Mouse (Mus musculus) hindbrain, embryonic 12.5 days (tissue): ENCODE measurements around the gene Fam13c. TPM values are rescaled to one million over a fixed set of nuclear protein-coding genes. Genes with fewer than 3 reads are reported as not detected.

Experiments
- ATAC-seq: fragments of 200-750 bp; cut with Nextera tagmentation; 2 replicates; pipeline ENCODE4 v1.8.0; 2017; ENCODE audit warnings: moderate TSS enrichment; ENCODE audit not compliant: low FRiP score
- H3K27ac ChIP-seq: fragments of 300-500 bp; sonication (generic); 2 replicates; pipeline ENCODE4 v1.5.1; 2016; ENCODE audit warnings: mild to moderate bottlenecking
- H3K27me3 ChIP-seq: fragments of 300-500 bp; sonication (generic); 2 replicates; pipeline ENCODE4 v1.6.1; 2016; ENCODE audit warnings: mild to moderate bottlenecking
- H3K36me3 ChIP-seq: fragments of 300-500 bp; sonication (generic); 2 replicates; pipeline ENCODE4 v1.6.1; 2016; ENCODE audit warnings: mild to moderate bottlenecking
- H3K4me1 ChIP-seq: fragments of 300-500 bp; sonication (generic); 2 replicates; pipeline ENCODE4 v1.6.1; 2016
- H3K4me2 ChIP-seq: fragments of 300-500 bp; sonication (generic); replicated peaks from 2 replicates; pipeline ENCODE4 v1.6.1; 2016; ENCODE audit warnings: mild to moderate bottlenecking
- H3K4me3 ChIP-seq: fragments of 300-500 bp; sonication (generic); 2 replicates; pipeline ENCODE4 v1.5.1; 2016; ENCODE audit warnings: mild to moderate bottlenecking
- H3K9ac ChIP-seq: fragments of 300-500 bp; sonication (generic); 2 replicates; pipeline ENCODE4 v1.6.1; 2016; ENCODE audit warnings: mild to moderate bottlenecking, moderate library complexity
- H3K9me3 ChIP-seq: fragments of 300-500 bp; sonication (generic); replicated peaks from 2 replicates; pipeline ENCODE4 v1.6.1; 2016; ENCODE audit warnings: mild to moderate bottlenecking
- WGBS: fragments of 180-500 bp; shearing (Covaris S2); methylation state at CpG from one replicate; pipeline ENCODE4 v1.1.7; 2016; 5-methylcytosine and 5-hydroxymethylcytosine counted together
- polyA plus RNA-seq: library from polyadenylated mRNA; unstranded; fragments of >200 nt; fragmentation: Nextera tagmentation; extraction: Ambion mirVana; gene quantifications from 2 replicates; pipeline ENCODE4 v1.2.1, GENCODE M21; 2016

Fam13c gene
- polyA plus RNA-seq, 1 experiment from 2014 or later: 22.1 TPM

DNA sequence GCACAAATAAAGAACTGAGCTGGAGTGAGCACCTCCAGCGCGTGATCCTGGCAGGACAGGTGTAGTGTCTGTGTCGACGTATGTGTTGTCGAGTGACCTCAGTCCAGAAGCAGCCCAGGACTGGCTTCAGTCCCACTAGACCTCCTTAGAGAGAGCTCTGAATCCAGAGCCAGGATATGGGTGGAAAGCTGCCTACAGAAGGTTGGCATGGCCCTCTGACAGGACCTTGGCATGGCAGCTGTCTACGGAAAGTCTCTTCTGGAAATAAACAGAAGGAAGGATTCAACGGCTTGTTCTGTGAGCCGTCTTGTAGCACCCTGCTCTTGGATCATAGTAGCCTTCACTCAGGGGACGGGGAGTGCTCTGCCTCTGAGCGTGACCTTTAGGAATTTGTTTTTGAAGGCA, 37.5 kb downstream of the Fam13c start:
- Histone ChIP-seq H3K4me3 (no peak overlapping the region), H3K9ac (no peak overlapping the region), H3K27me3 (no peaks in the 10 kb centered on the region), H3K4me1 (no peaks in the 10 kb centered on the region), H3K36me3 (peaks cover 51% of the 10 kb centered on the region), H3K9me3 (no peaks in the 10 kb centered on the region; the same call in 1 of the 2 replicates), H3K27ac (no peak overlapping the region), H3K4me2 (no peak overlapping the region)
- 94% methylated on average over 10 of the region's 10 CpGs for WGBS
- no peak for ATAC-seq

DNA sequence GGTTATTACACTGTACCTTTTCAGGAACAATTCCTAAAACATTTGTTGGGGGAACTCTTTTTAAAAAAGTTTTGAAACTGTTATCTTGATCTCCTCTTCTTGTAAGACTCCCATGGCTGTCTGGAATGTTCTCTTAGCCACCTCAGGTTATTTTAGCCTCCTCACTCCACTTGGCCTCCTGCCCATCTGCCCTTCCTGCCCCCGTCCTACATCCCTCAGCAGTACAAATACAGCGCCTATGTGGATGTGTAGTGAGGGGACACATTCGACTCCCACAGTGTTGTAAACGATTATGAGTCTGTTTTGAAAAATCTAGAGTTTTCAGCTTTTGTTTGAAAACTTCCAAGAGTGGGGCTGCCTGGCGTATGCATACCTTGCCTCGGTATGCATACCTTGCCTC, 43.5 kb downstream of the Fam13c start:
- no peak for ATAC-seq
- no peak overlapping the region for H3K4me2 ChIP-seq
- H3K9ac ChIP-seq: no peak overlapping the region
- H3K36me3 ChIP-seq: peaks cover 5% of the 10 kb centered on the region
- peaks cover 14% of the 10 kb centered on the region for H3K4me1 ChIP-seq
- no peaks in the 10 kb centered on the region for H3K27me3 ChIP-seq
- H3K27ac ChIP-seq: no peak overlapping the region
- H3K4me3 ChIP-seq: no peak overlapping the region
- H3K9me3 ChIP-seq: no peaks in the 10 kb centered on the region; the same call in 1 of the 2 replicates
- 79% methylated on average over 6 of the region's 6 CpGs for WGBS

DNA sequence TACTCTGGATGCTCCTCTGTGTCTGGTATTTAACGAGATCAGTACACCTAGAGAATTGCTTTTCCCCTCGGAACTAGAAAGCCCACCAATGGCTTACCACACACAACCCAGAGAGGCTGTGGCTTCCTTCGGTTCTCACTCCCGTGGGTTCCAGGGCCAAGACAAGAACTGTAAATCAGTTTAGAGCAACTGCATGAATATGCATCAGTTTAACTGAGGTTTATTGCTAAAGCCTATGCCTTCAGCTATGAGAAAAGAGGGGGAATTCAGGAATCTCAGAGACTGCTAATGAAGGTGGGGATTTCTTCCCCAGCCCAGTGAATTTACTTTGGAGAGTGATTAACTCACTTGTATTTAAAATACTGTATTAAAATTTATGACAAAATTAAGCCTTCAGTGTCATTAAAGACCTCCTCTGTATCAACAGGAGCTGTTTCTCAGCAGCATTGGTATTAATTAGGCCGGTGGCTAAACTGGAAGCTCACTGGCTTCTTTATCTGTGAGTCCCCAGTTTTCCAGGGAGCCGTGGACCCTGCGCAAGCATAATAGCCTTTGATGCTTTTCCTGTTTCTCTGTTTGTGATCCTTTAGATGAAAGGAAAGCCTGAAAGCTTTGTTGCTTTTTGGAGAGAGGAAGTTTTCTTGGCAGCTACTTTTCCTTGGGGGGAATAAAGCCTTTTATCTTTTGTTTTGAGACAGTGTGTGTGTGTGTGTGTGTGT, 44.4 kb downstream of the Fam13c start:
- Histone ChIP-seq H3K4me3 (no peak overlapping the region), H3K9ac (no peak overlapping the region), H3K27ac (peak overlapping the region; percentile 77), H3K4me1 (peaks cover 14% of the 10 kb centered on the region), H3K9me3 (no peaks in the 10 kb centered on the region; the same call in 1 of the 2 replicates), H3K4me2 (peak overlapping the region; percentile 36), H3K36me3 (peaks cover 4% of the 10 kb centered on the region; the same call in 1 of the 2 replicates), H3K27me3 (no peaks in the 10 kb centered on the region)
- ATAC-seq: peak; percentile 48; the same call in 1 of the 2 replicates
- 23% methylated on average over 7 of the region's 7 CpGs for WGBS

DNA sequence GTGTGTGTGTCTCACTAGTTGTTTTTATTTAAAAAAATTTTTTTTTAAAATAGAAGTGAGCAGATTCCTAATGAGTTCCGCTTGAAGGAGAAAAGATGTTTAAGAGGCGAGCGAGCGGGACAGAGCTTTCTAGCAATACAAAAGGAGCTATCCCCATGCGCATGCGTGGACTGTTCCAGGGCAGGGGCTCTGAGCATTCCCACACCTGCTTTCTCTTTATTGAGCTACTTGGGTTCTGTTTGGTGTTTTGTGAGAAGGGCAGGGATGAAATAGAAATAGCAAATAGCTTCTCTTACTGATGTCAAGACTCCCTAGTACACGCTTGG, 45.0 kb downstream of the Fam13c start:
- H3K36me3 ChIP-seq: peaks cover 4% of the 10 kb centered on the region; the same call in 1 of the 2 replicates
- 16% methylated on average over 7 of the region's 7 CpGs for WGBS
- H3K27me3 ChIP-seq: no peaks in the 10 kb centered on the region
- H3K9ac ChIP-seq: no peak overlapping the region
- peak overlapping the region; percentile 77 for H3K27ac ChIP-seq
- H3K4me3 ChIP-seq: no peak overlapping the region
- peak; percentile 73; the same call in 1 of the 2 replicates for ATAC-seq
- peak overlapping the region; percentile 36 for H3K4me2 ChIP-seq
- H3K9me3 ChIP-seq: no peaks in the 10 kb centered on the region; the same call in 1 of the 2 replicates
- peaks cover 14% of the 10 kb centered on the region for H3K4me1 ChIP-seq

DNA sequence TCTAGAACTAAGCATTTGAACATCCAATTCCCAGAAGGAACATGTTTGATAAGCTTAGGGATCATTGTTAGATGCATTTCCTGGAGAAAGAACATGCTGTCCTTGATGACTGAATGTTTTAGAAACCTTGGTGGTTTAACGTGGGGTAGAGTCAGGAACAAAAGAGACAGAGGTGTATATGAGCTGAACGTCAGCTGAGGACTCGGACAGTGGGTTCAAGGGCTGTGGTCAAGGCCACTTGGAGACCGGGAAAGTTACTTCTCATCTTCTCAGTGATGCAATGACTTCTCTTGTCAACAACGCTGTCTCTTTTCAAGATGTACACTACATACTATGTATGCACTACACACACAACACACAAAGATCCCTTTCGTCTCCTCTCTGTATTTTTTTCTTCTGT, 46.4 kb downstream of the Fam13c start:
- ATAC-seq: no peak
- Histone ChIP-seq H3K27me3 (no peaks in the 10 kb centered on the region), H3K9me3 (no peaks in the 10 kb centered on the region), H3K4me3 (no peak overlapping the region), H3K36me3 (no peaks in the 10 kb centered on the region), H3K4me1 (peaks cover 14% of the 10 kb centered on the region), H3K9ac (no peak overlapping the region), H3K4me2 (no peak overlapping the region), H3K27ac (no peak overlapping the region)
- WGBS: 93% methylated on average over 6 of the region's 6 CpGs

DNA sequence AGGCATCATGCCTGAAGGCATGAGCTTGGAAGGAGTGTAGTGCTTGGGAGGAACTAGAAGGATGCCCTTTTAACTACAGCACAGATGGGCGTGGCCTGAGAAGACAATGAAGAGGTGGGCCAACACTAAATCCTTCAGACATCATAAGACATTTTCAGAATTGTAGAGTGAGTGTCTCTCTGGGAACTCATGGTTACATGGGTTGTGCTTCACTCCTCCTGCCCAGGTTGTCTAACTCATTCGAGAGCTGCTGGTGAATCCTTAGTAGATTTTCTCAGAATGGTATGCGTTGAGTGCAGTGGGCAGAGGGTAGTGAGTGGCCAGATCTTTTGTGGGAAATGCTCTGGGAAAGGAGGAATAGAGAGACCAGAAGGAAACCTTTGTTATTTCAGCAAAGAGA, 53.6 kb downstream of the Fam13c start:
- no peak overlapping the region for H3K4me3 ChIP-seq
- no peak overlapping the region for H3K9ac ChIP-seq
- ATAC-seq: no peak
- no peak overlapping the region for H3K4me2 ChIP-seq
- WGBS: 85% methylated on average over 3 of the region's 3 CpGs
- H3K27me3 ChIP-seq: no peaks in the 10 kb centered on the region
- H3K9me3 ChIP-seq: no peaks in the 10 kb centered on the region
- H3K36me3 ChIP-seq: no peaks in the 10 kb centered on the region
- peaks cover 9% of the 10 kb centered on the region; the same call in 1 of the 2 replicates for H3K4me1 ChIP-seq
- H3K27ac ChIP-seq: no peak overlapping the region

DNA sequence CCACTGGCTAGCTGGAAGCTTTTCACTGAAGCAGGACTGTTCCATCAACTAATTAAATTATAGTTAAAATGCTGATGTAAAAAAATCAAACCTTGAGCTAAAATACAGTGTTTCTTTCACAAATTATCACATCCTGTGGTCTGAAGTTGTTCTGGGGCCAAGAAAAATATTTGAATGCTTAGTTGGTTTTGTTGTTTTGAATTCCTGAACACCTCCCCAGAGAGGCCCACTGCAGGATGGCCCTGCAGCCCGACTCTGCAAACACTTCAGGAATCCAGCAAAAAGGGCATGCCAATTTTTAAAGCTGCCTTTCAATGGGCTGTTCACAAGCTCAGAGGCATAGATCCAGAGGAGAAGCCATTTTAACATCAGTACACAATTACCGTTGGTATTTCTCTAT, 54.2 kb downstream of the Fam13c start:
- 74% methylated on average over 2 of the region's 2 CpGs for WGBS

DNA sequence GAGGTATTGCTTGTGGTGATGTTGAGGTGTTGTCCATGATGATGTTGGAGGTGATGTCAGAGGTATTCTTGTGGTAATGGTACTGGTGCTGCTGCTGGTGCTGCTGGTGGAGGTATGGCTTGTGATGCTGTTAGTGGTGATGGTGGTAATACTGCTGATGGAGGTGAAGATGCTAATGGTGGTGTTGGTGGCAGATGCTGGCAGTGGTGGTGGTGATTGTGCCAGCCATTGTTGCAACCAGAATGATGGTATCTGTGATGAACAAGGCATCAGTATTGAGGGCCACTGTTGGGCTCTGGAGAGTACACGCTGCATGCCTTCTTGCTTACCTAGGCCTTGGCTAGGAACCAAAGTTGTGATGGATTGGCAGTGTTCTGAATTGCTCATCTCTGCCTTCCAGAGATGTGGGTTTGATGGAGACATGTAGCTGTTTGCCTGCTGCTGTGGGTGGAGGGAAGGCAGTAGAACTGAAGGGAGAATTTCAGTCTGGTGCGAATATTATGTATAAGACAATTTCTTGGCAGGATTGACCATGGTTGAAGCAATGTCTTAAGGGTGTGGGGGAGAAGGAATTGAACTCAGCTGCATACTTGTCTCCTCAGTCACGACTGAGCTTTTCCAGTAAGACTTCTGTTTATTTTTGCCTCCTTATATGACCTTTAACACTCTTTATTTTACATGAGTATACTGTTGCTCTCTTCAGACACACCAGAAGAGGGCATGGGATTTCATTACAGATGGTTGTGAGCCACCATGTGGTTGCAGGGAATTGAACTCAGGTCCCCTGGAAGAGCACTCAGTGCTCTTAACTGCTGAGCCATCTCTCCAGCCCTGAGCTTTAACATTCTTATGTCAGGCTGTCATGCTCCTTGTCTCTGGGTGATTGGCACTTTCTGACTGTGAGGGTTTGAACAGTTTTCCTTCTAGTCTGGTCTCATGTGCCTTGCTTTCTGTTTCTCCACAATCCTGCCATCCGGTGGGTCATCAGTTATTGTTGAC, 55.1 kb downstream of the Fam13c start:
- Histone ChIP-seq H3K9ac (no peak overlapping the region), H3K27ac (no peak overlapping the region), H3K4me1 (peaks cover 9% of the 10 kb centered on the region; the same call in 1 of the 2 replicates), H3K4me3 (no peak overlapping the region), H3K9me3 (no peaks in the 10 kb centered on the region), H3K36me3 (no peaks in the 10 kb centered on the region), H3K4me2 (no peak overlapping the region), H3K27me3 (no peaks in the 10 kb centered on the region)
- 86% methylated on average over 4 of the region's 4 CpGs for WGBS
- no peak for ATAC-seq

More for the DNA sequence above, 54.2 kb downstream of the Fam13c start:
- ATAC-seq: no peak
- Histone ChIP-seq H3K9ac (no peak overlapping the region), H3K27me3 (no peaks in the 10 kb centered on the region), H3K36me3 (no peaks in the 10 kb centered on the region), H3K27ac (no peak overlapping the region), H3K4me2 (no peak overlapping the region), H3K4me3 (no peak overlapping the region), H3K4me1 (peaks cover 9% of the 10 kb centered on the region; the same call in 1 of the 2 replicates), H3K9me3 (no peaks in the 10 kb centered on the region)

DNA sequence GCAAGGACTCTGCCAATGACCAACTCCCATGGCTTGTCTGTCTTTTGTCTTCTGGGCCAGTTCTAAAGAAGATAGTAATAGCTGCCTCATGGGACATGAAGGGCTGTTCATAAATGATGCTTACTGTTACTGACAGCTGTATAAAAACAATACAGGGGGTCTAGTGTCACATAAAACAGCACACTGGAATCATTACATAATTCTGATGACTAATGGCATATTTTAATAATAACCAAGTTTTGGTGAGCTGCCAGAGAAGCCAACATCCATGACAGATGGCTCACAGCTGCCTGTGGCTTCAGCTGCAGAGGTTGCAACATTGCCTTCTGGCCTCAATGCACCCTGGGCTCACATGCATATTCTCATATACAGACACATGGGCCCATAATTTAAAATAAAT, 56.7 kb downstream of the Fam13c start:
- Histone ChIP-seq H3K27me3 (no peaks in the 10 kb centered on the region), H3K4me3 (no peak overlapping the region), H3K4me1 (peaks cover 9% of the 10 kb centered on the region; the same call in 1 of the 2 replicates), H3K9me3 (no peaks in the 10 kb centered on the region), H3K36me3 (no peaks in the 10 kb centered on the region), H3K9ac (no peak overlapping the region), H3K4me2 (no peak overlapping the region), H3K27ac (no peak overlapping the region)
- no peak for ATAC-seq

DNA sequence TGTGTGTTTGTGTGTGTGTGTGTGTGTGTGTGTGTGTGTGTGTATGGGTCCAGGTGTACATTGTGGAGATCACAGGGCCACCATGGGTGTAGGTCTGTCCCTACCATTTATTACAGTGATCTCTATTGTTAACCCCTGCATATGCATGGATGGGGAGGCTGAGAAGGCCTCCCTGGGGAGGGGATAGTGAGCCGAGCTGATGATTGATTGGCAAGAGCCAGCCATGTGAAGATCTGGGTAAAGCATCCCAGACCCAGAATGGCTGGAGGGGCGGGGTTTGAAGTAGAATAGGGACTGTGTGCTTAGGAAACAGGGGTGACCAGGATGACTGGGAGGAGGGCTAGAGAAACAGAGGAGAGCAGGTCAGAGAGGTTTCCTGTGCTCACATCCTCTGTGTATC, 58.0 kb downstream of the Fam13c start:
- Histone ChIP-seq H3K4me1 (peaks cover 9% of the 10 kb centered on the region; the same call in 1 of the 2 replicates), H3K4me2 (no peak overlapping the region), H3K9me3 (no peaks in the 10 kb centered on the region), H3K27me3 (no peaks in the 10 kb centered on the region), H3K4me3 (no peak overlapping the region), H3K9ac (no peak overlapping the region), H3K27ac (no peak overlapping the region), H3K36me3 (no peaks in the 10 kb centered on the region)
- peak; percentile 39; the same call in 1 of the 2 replicates for ATAC-seq
- WGBS: 48% methylated on average over 2 of the region's 2 CpGs

DNA sequence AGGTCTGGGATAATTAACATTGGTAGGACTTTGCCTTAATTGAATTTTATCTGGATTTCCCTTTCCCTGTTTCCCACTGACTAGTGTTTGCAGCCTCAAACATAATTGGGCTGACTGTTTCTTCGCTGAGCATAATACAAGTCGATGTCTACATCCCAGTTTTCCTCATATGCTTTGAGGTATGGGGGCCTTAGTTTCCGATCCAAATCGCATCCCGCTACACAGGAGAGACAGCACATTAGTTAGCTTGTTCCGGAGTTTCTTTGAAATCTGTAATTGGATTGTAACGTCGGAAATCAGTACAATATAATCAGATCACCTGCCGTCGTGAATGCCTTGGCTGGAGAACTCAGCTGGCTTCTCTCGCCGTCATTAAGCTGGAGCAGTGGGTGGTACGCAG, 59.0 kb downstream of the Fam13c start:
- Histone ChIP-seq H3K9ac (no peak overlapping the region), H3K9me3 (no peaks in the 10 kb centered on the region), H3K4me2 (no peak overlapping the region), H3K27ac (0 out of 2 replicates have a peak overlapping the region, but pooled peaks have one; percentile 12), H3K4me3 (no peak overlapping the region), H3K36me3 (no peaks in the 10 kb centered on the region), H3K4me1 (peaks cover 9% of the 10 kb centered on the region; the same call in 1 of the 2 replicates), H3K27me3 (no peaks in the 10 kb centered on the region)
- ATAC-seq: no peak; the same call in 1 of the 2 replicates
- 42% methylated on average over 13 of the region's 13 CpGs for WGBS

DNA sequence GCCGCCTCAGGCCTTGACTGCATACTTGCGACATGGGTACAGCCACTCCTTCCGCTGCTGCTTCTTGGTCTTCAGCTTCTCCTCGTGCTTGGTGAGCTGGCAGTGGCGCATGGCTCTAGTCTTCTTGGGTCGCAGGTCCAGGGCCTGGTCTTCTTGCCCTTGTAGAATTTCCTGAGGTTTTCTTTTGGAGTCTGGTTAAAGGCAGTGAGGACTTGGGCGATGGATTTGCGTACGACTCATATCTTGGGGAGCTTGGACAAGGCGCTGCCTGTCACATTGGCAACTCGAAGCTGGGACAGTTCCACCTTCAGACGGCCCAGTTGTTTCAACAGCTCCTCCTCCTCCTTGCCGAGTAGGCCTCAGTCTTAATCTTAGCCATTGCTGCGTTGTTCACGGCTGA, 64.6 kb downstream of the Fam13c start:
- Histone ChIP-seq H3K27me3 (no peaks in the 10 kb centered on the region), H3K4me2 (no peak overlapping the region), H3K4me3 (no peak overlapping the region), H3K27ac (no peak overlapping the region), H3K4me1 (peaks cover 12% of the 10 kb centered on the region), H3K36me3 (no peaks in the 10 kb centered on the region), H3K9me3 (no peaks in the 10 kb centered on the region), H3K9ac (no peak overlapping the region)
- ATAC-seq: no peak
- WGBS: 91% methylated on average over 15 of the region's 15 CpGs
